Mouse (Mus musculus): Measurements from ENCODE around the gene March10. TPM values are rescaled to one million over a fixed set of nuclear protein-coding genes. Genes with fewer than 3 reads are reported as not detected.

The March10 gene
- polyA plus RNA-seq, 1 experiment from 2014 or later: not detected

GRCm38 (mm10) chr11:105385266-105385665 lies 71.3 kb downstream of the March10 start:
- Histone ChIP-seq H3K4me1 (peaks cover 15% of the 10 kb centered on the region), H3K27me3 (no peaks in the 10 kb centered on the region), H3K9me3 (peaks cover 7% of the 10 kb centered on the region; the same call in 1 of the 2 replicates), H3K36me3 (no peaks in the 10 kb centered on the region), H3K27ac (no peak overlapping the region), H3K4me3 (no peak overlapping the region), H3K4me2 (replicated peaks) (no peak overlapping the region), H3K9ac (no peak overlapping the region)
- WGBS: 91% methylated on average over 9 of the region's 9 CpGs
- no peak for ATAC-seq (ENCODE audit: low FRiP score, low read depth)

- no peak overlapping the region for H3K27ac ChIP-seq
- no peak overlapping the region for H3K9ac ChIP-seq
- no peak for ATAC-seq (ENCODE audit: low FRiP score, low read depth)
- no peak overlapping the region for H3K4me2 ChIP-seq (replicated peaks)
- no peaks in the 10 kb centered on the region for H3K4me1 ChIP-seq
- 77% methylated on average over 1 of the region's 1 CpGs for WGBS
- no peaks in the 10 kb centered on the region for H3K9me3 ChIP-seq
- peaks cover 7% of the 10 kb centered on the region for H3K27me3 ChIP-seq
- H3K4me3 ChIP-seq: no peak overlapping the region
- H3K36me3 ChIP-seq: no peaks in the 10 kb centered on the region
Observed at GRCm38 (mm10) chr11:105375821-105376235, 80.7 kb downstream of the March10 start.

GRCm38 (mm10) chr11:105374526-105375175 lies 81.9 kb downstream of the March10 start:
- no peaks in the 10 kb centered on the region for H3K9me3 ChIP-seq
- H3K27me3 ChIP-seq: peaks cover 7% of the 10 kb centered on the region
- no peak overlapping the region; the same call in 1 of the 2 replicates for H3K27ac ChIP-seq
- H3K4me1 ChIP-seq: no peaks in the 10 kb centered on the region
- H3K4me3 ChIP-seq: no peak overlapping the region
- H3K9ac ChIP-seq: no peak overlapping the region
- H3K36me3 ChIP-seq: no peaks in the 10 kb centered on the region
- ATAC-seq (ENCODE audit: low FRiP score, low read depth): no peak
- WGBS: 61% methylated on average over 10 of the region's 10 CpGs
- H3K4me2 ChIP-seq (replicated peaks): no peak overlapping the region

- ATAC-seq (ENCODE audit: low FRiP score, low read depth): no peak
Observed at GRCm38 (mm10) chr11:105373881-105374280, 82.7 kb downstream of the March10 start.

GRCm38 (mm10) chr11:105371818-105372217 lies 84.7 kb downstream of the March10 start:
- no peak for ATAC-seq (ENCODE audit: low FRiP score, low read depth)

More at GRCm38 (mm10) chr11:105373881-105374280, 82.7 kb downstream of the March10 start:
- no peak overlapping the region for H3K4me2 ChIP-seq (replicated peaks)
- no peaks in the 10 kb centered on the region for H3K4me1 ChIP-seq
- peaks cover 7% of the 10 kb centered on the region for H3K27me3 ChIP-seq
- no peaks in the 10 kb centered on the region for H3K9me3 ChIP-seq
- no peak overlapping the region for H3K27ac ChIP-seq
- no peaks in the 10 kb centered on the region for H3K36me3 ChIP-seq
- H3K4me3 ChIP-seq: no peak overlapping the region
- H3K9ac ChIP-seq: no peak overlapping the region
- WGBS: 78% methylated on average over 8 of the region's 8 CpGs

GRCm38 (mm10) chr11:105369526-105370386 lies 86.8 kb downstream of the March10 start:
- ATAC-seq (ENCODE audit: low FRiP score, low read depth): no peak
- no peak overlapping the region for H3K4me2 ChIP-seq (replicated peaks)
- WGBS: 87% methylated on average over 13 of the region's 13 CpGs
- H3K9me3 ChIP-seq: no peaks in the 10 kb centered on the region
- peaks cover 3% of the 10 kb centered on the region for H3K4me1 ChIP-seq
- H3K27me3 ChIP-seq: 0 out of 2 replicates have a peak, but pooled peaks cover 2% of the 10 kb centered on the region
- no peak overlapping the region for H3K27ac ChIP-seq
- no peak overlapping the region for H3K4me3 ChIP-seq
- no peak overlapping the region for H3K9ac ChIP-seq
- H3K36me3 ChIP-seq: no peaks in the 10 kb centered on the region

More at GRCm38 (mm10) chr11:105371818-105372217, 84.7 kb downstream of the March10 start:
- H3K27ac ChIP-seq: no peak overlapping the region
- 78% methylated on average over 9 of the region's 9 CpGs for WGBS
- 0 out of 2 replicates have a peak, but pooled peaks cover 2% of the 10 kb centered on the region for H3K27me3 ChIP-seq
- no peak overlapping the region for H3K4me2 ChIP-seq (replicated peaks)
- no peak overlapping the region for H3K4me3 ChIP-seq
- H3K9me3 ChIP-seq: no peaks in the 10 kb centered on the region
- H3K4me1 ChIP-seq: no peaks in the 10 kb centered on the region
- no peaks in the 10 kb centered on the region for H3K36me3 ChIP-seq
- H3K9ac ChIP-seq: no peak overlapping the region

GRCm38 (mm10) chr11:105368833-105369232 lies 87.7 kb downstream of the March10 start:
- H3K4me3 ChIP-seq: no peak overlapping the region
- no peaks in the 10 kb centered on the region for H3K9me3 ChIP-seq
- peaks cover 5% of the 10 kb centered on the region; the same call in 1 of the 2 replicates for H3K27me3 ChIP-seq
- ATAC-seq (ENCODE audit: low FRiP score, low read depth): no peak
- H3K4me1 ChIP-seq: peaks cover 10% of the 10 kb centered on the region
- H3K36me3 ChIP-seq: no peaks in the 10 kb centered on the region
- no peak overlapping the region for H3K9ac ChIP-seq
- 87% methylated on average over 5 of the region's 5 CpGs for WGBS
- no peak overlapping the region for H3K27ac ChIP-seq
- no peak overlapping the region for H3K4me2 ChIP-seq (replicated peaks)

- Histone ChIP-seq H3K4me3 (no peak overlapping the region), H3K27ac (no peak overlapping the region), H3K9ac (no peak overlapping the region), H3K4me2 (replicated peaks) (no peak overlapping the region), H3K9me3 (no peaks in the 10 kb centered on the region), H3K27me3 (peaks cover 10% of the 10 kb centered on the region; the same call in 1 of the 2 replicates), H3K36me3 (no peaks in the 10 kb centered on the region), H3K4me1 (peaks cover 19% of the 10 kb centered on the region)
- ATAC-seq (ENCODE audit: low FRiP score, low read depth): no peak
- 85% methylated on average over 3 of the region's 3 CpGs for WGBS
Observed at GRCm38 (mm10) chr11:105367163-105367562, 89.4 kb downstream of the March10 start.

- Histone ChIP-seq H3K27me3 (peaks cover 15% of the 10 kb centered on the region), H3K36me3 (no peaks in the 10 kb centered on the region), H3K9ac (no peak overlapping the region), H3K4me1 (peaks cover 19% of the 10 kb centered on the region), H3K9me3 (no peaks in the 10 kb centered on the region), H3K27ac (no peak overlapping the region), H3K4me2 (replicated peaks) (no peak overlapping the region), H3K4me3 (no peak overlapping the region)
- WGBS: 84% methylated on average over 4 of the region's 4 CpGs
- ATAC-seq (ENCODE audit: low FRiP score, low read depth): no peak
Observed at GRCm38 (mm10) chr11:105366051-105366450, 90.5 kb downstream of the March10 start.

- Histone ChIP-seq H3K9ac (no peak overlapping the region), H3K27ac (no peak overlapping the region), H3K4me2 (replicated peaks) (no peak overlapping the region), H3K36me3 (no peaks in the 10 kb centered on the region), H3K9me3 (no peaks in the 10 kb centered on the region), H3K27me3 (peaks cover 15% of the 10 kb centered on the region), H3K4me1 (peaks cover 19% of the 10 kb centered on the region), H3K4me3 (no peak overlapping the region)
- WGBS: 85% methylated on average over 3 of the region's 3 CpGs
- no peak for ATAC-seq (ENCODE audit: low FRiP score, low read depth)
Observed at GRCm38 (mm10) chr11:105365611-105366010, 90.9 kb downstream of the March10 start.

- H3K4me2 ChIP-seq (replicated peaks): peak overlapping the region; percentile 27
- H3K9me3 ChIP-seq: no peaks in the 10 kb centered on the region
- H3K36me3 ChIP-seq: no peaks in the 10 kb centered on the region
- peaks cover 19% of the 10 kb centered on the region for H3K4me1 ChIP-seq
- no peak overlapping the region for H3K27ac ChIP-seq
- H3K27me3 ChIP-seq: peaks cover 15% of the 10 kb centered on the region
- peak overlapping the region; percentile 36 for H3K9ac ChIP-seq
- H3K4me3 ChIP-seq: no peak overlapping the region; the same call in 1 of the 2 replicates
- ATAC-seq (ENCODE audit: low FRiP score, low read depth): no peak
- WGBS: 28% methylated on average over 12 of the region's 12 CpGs
Observed at GRCm38 (mm10) chr11:105364386-105365065, 92.0 kb downstream of the March10 start.
